Mouse (Mus musculus) cerebellum, adult 2 months (tissue): ENCODE data around the gene Kirrel3. TPM values are rescaled to one million over a fixed set of nuclear protein-coding genes. Genes with fewer than 3 reads are reported as not detected.

Experiments used
- DNase-seq, 2 experiments: peaks; one replicate each; pipeline ENCODE4 v3.0.0; 2021
- H3K27ac ChIP-seq: fragments of 200-500 bp; 2 replicates; pipeline ENCODE4 v1.5.1; 2012; ENCODE audit warnings: low read length, control low read depth, inconsistent platforms; ENCODE audit not compliant: insufficient read depth
- H3K27me3 ChIP-seq: fragments of 200-500 bp; 2 replicates; pipeline ENCODE4 v1.6.1; 2012; ENCODE audit warnings: inconsistent platforms, mild to moderate bottlenecking, low read length, moderate library complexity; ENCODE audit not compliant: control insufficient read depth, insufficient read depth
- H3K4me1 ChIP-seq: fragments of 200-500 bp; 2 replicates; pipeline ENCODE4 v1.6.1; 2011; ENCODE audit warnings: low read length; ENCODE audit not compliant: control insufficient read depth, insufficient read depth
- H3K4me3 ChIP-seq: fragments of 200-500 bp; replicated peaks from 2 replicates; pipeline ENCODE3; 2011; ENCODE audit warnings: mild to moderate bottlenecking, low read depth, low read length, control low read depth; ENCODE audit not compliant: insufficient read depth
- CTCF ChIP-seq: fragments of 200-500 bp; IDR thresholded peaks from 2 replicates; pipeline ENCODE4 v1.5.1; 2011; ENCODE audit warnings: low read depth, mild to moderate bottlenecking, control low read depth, low read length, moderate library complexity, borderline replicate concordance; ENCODE audit not compliant: insufficient read depth
- POLR2A ChIP-seq: fragments of 200-500 bp; IDR thresholded peaks from 2 replicates; pipeline ENCODE4 v1.6.1; 2011; ENCODE audit warnings: low read length, control low read depth, borderline replicate concordance; ENCODE audit not compliant: insufficient read depth
- WGBS: fragments of 180-500 bp; shearing (Covaris S2); methylation state at CpG from one replicate; pipeline ENCODE4 v1.1.7; 2018; 5-methylcytosine and 5-hydroxymethylcytosine counted together
- polyA plus RNA-seq: library from polyadenylated mRNA; depleted of rRNA; stranded (reverse); fragments of >200 nt; gene quantifications from 2 replicates; pipeline ENCODE4 v1.2.3, GENCODE M21; 2012

The Kirrel3 gene
- polyA plus RNA-seq, 1 experiment, result 63.5 TPM

- no peaks in the 10 kb centered on the region for H3K27me3 ChIP-seq
- TF ChIP-seq POLR2A (no peak), CTCF (no peak)
- H3K4me3 ChIP-seq, result no peak overlapping the region
- 29% methylated on average over 3 of the region's 3 CpGs for WGBS
- H3K4me1 ChIP-seq, result peaks cover 64% of the 10 kb centered on the region
- no peak for DNase-seq
- no peak overlapping the region for H3K27ac ChIP-seq
These were observed 399.2 kb downstream of the Kirrel3 start for GRCm38 (mm10) chr9:34884942-34885341.

DNA sequence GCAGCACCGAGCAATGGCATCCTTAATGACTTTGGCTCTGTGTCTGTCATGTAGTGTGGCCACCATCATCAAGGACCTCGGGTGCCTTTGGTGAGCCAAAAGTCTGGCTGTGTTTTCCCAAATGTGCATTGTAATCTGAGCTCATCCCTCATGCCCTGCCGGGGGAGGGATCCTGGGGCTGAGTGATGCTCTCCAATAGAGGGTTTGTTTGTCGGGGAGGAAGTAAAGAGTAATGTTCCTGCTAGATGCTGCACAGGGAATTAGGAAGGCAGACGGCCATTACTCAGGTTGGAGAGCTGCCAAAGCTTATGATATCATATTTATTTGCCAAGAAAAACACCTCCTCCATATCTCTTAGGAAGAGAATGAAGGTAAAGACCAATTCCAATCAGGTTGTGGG lies 401.1 kb downstream of the Kirrel3 start:
- peak; percentile 73 to 85 for DNase-seq
- H3K4me1 ChIP-seq, result peaks cover 54% of the 10 kb centered on the region
- TF ChIP-seq CTCF, result no peak
- no peak for TF ChIP-seq POLR2A
- no peaks in the 10 kb centered on the region for H3K27me3 ChIP-seq
- no peak overlapping the region for H3K4me3 ChIP-seq
- H3K27ac ChIP-seq, result peak overlapping the region; percentile 53
- 7% methylated on average over 5 of the region's 5 CpGs for WGBS

DNA sequence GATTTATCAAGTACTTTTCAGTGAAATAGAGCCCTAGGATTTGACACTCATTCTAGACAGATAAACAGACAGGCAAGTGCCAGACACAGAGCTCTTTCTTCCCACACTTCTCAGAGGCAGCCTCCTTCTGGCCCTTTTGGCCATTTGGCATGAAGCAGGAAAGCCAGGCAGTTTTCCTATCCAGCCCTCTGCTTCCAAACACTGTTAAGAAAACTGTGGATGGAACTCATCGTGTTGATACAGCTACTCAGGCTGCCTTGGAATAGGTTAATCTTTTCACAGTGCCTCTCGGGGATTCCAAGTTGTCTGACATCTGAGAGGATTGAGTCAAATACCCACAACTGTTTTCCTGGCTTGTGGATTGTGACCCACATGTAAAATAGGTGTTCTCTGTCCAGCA lies 401.5 kb downstream of the Kirrel3 start:
- Histone ChIP-seq H3K4me1 (peaks cover 49% of the 10 kb centered on the region), H3K4me3 (no peak overlapping the region), H3K27ac (peak overlapping the region; percentile 53), H3K27me3 (no peaks in the 10 kb centered on the region)
- 15% methylated on average over 2 of the region's 2 CpGs for WGBS
- TF ChIP-seq CTCF, result no peak
- peak; percentile 65 to 80 for DNase-seq

DNA sequence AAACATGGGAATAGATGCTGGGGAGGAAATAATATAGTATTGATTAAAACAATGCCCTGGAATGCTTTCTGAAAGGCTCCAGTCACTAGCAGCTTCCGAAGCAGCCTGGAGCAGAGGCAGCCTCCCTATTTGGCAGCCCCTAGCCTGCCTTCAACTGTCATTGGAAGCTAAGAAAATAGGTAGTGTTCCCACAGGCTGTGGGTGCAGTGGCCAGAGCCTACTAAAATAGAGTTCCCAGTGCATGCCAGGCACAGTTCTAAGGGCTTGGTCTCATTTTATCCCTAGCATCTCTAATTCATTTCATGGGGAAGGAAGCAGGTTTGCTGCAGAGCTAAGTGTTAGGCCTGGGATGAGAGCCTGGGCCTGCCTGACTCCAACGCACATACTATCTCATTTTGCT lies 402.6 kb downstream of the Kirrel3 start:
- Histone ChIP-seq H3K27me3 (no peaks in the 10 kb centered on the region), H3K27ac (peak overlapping the region; percentile 53), H3K4me1 (peaks cover 46% of the 10 kb centered on the region), H3K4me3 (no peak overlapping the region)
- WGBS, result 35% methylated on average over 2 of the region's 2 CpGs
- TF ChIP-seq CTCF, result no peak
- TF ChIP-seq POLR2A, result no peak
- no peak for DNase-seq

- Histone ChIP-seq H3K4me1 (peaks cover 43% of the 10 kb centered on the region), H3K27me3 (no peaks in the 10 kb centered on the region), H3K4me3 (no peak overlapping the region), H3K27ac (peak overlapping the region; percentile 95)
- TF ChIP-seq CTCF (no peak), POLR2A (no peak)
- WGBS, result 20% methylated on average over 4 of the region's 4 CpGs
- peak; percentile 51 to 60 for DNase-seq
These were observed 415.5 kb downstream of the Kirrel3 start for GRCm38 (mm10) chr9:34901216-34901615.

DNA sequence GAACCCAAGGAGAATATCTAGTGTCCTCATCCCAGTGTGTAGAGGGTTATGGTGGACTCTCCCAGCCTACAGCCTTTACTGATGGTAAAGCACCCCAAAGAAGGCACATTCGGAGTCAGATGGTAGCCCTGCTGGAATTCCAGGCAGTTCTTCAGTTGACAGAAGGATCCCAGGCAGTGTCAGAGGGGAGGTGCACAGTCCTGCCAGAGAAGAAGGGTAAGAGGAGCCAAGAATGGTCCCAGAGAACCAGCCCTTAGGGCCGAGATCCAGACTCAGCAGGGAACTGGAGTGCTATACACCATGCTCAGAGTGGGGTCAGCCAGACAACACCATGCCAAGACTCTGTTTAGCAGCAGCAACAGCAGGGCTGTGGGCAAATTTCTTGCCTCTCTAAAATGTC lies 416.2 kb downstream of the Kirrel3 start:
- H3K4me3 ChIP-seq, result no peak overlapping the region
- no peaks in the 10 kb centered on the region for H3K27me3 ChIP-seq
- DNase-seq, result peak; percentile 91 to 97
- 11% methylated on average over 2 of the region's 2 CpGs for WGBS
- TF ChIP-seq CTCF, result no peak
- no peak for TF ChIP-seq POLR2A
- peak overlapping the region; percentile 95; the same call in 1 of the 2 replicates for H3K27ac ChIP-seq
- H3K4me1 ChIP-seq, result peaks cover 45% of the 10 kb centered on the region

DNA sequence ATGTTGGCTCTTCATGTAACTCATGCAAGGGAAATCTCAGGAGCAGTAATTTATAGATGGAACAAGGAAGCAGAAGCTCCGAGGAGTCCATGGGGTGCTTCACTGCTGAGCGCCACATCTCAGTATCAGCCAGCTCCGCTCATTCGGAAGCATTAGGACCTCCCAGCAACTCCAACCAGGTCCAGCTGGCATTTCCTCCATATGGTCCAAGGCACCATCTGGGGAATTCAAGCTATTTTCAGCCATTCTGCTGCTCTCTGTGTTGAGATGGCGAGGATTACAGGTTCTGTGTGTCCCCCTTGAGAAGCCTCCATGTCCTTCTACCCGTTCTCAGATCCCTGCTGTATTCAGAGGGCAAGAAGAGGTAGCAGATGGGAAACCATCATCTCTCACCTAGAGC lies 419.5 kb downstream of the Kirrel3 start:
- peak; percentile 90 to 96 for DNase-seq
- H3K4me1 ChIP-seq, result peaks cover 54% of the 10 kb centered on the region
- H3K27me3 ChIP-seq, result no peaks in the 10 kb centered on the region
- H3K4me3 ChIP-seq, result no peak overlapping the region
- 13% methylated on average over 6 of the region's 6 CpGs for WGBS
- no peak for TF ChIP-seq CTCF
- no peak for TF ChIP-seq POLR2A
- H3K27ac ChIP-seq, result peak overlapping the region; percentile 90

- H3K4me3 ChIP-seq, result no peak overlapping the region
- H3K27ac ChIP-seq, result peak overlapping the region; percentile 65; the same call in 1 of the 2 replicates
These were observed 422.3 kb downstream of the Kirrel3 start for GRCm38 (mm10) chr9:34908040-34908439.

More at GRCm38 (mm10) chr9:34908040-34908439, 422.3 kb downstream of the Kirrel3 start:
- H3K4me1 ChIP-seq, result peaks cover 50% of the 10 kb centered on the region
- no peak for TF ChIP-seq POLR2A
- no peak for TF ChIP-seq CTCF
- H3K27me3 ChIP-seq, result no peaks in the 10 kb centered on the region
- peak in 1 of 2 experiments; percentile 44 for DNase-seq
- WGBS, result 74% methylated on average over 3 of the region's 3 CpGs
